Comparison of ENCODE assay signal across 14 mouse cellular contexts in genomic region chr6:126513154-126513553, GRCm38 (mm10). TPM values are rescaled to one million over a fixed set of nuclear protein-coding genes. Genes with fewer than 3 reads are reported as not detected.
DNase-seq lines count a peak whose midpoint lies in the region; ATAC-seq lines count a peak whose summit lies in the region.
"Had no signal": no experiment of that assay in that cellular context is flagged by ENCODE, and none has a peak within 500 bp of the region (broad histone marks: within the 10 kb centered on the region; RNA-seq: fewer than 3 reads in every experiment).

No protein-coding gene starts in this region.

- intact Hi-C loops in heart, postnatal 36 days (cut with DNase I), result loop anchor here (1.0 kb wide), 1 partner anchor 13 kb away; no protein-coding TSS in a partner anchor

- H3K4me3 ChIP-seq in kidney, embryonic 14.5 days (ENCODE audit: low read length), result no peak overlapping the region
- H3K4me3 ChIP-seq: forebrain, embryonic 13.5 days; hindbrain, embryonic 12.5 days; liver, embryonic 13.5 days; stomach, embryonic 15.5 days had no signal

- no peak for ATAC-seq in kidney, embryonic 14.5 days (ENCODE audit: low FRiP score, low TSS enrichment)
- no peak for ATAC-seq in activated CD4-positive, CD25-positive, alpha-beta regulatory T cell, adult 4 months
- ATAC-seq: forebrain, embryonic 13.5 days had no signal

- no peak overlapping the region for H3K4me2 ChIP-seq in kidney, embryonic 14.5 days (replicated peaks; ENCODE audit: low read depth, low read length)
- H3K4me2 ChIP-seq: forebrain, embryonic 13.5 days; hindbrain, embryonic 12.5 days; liver, embryonic 13.5 days; stomach, embryonic 15.5 days had no signal

- H3K9ac ChIP-seq in kidney, embryonic 14.5 days (ENCODE audit: low read depth, low read length), result no peak overlapping the region
- H3K9ac ChIP-seq: forebrain, embryonic 13.5 days; hindbrain, embryonic 12.5 days; liver, embryonic 13.5 days; stomach, embryonic 15.5 days had no signal

- WGBS in kidney, embryonic 14.5 days, result 85% methylated on average over 3 of the region's 3 CpGs

- H3K27me3 ChIP-seq in kidney, embryonic 14.5 days (ENCODE audit: control insufficient read depth, insufficient read depth, low read length), result no peaks in the 10 kb centered on the region
- H3K27me3 ChIP-seq: forebrain, embryonic 13.5 days; hindbrain, embryonic 12.5 days; liver, embryonic 13.5 days; stomach, embryonic 15.5 days had no signal

- peak; percentile 30 to 32 for DNase-seq in cerebellum, postnatal 14 days
- no peak for DNase-seq in cerebellum, adult 11-12 months
- DNase-seq in kidney, adult 8-10 months, result peak; percentile 8 to 21
- peak; percentile 22 for DNase-seq in A20 (ENCODE audit: low read depth, low spot score)
- peak; percentile 26 to 54 for DNase-seq in heart, postnatal 36 days
- DNase-seq in right cerebral cortex, postnatal 25 days, result no peak
- DNase-seq: embryo, embryonic 11 days; layer of hippocampus, postnatal 36 days; liver, embryonic 13.5 days had no signal

- no peaks in the 10 kb centered on the region for H3K36me3 ChIP-seq in kidney, embryonic 14.5 days (ENCODE audit: control insufficient read depth, insufficient read depth, low read length)
- H3K36me3 ChIP-seq: hindbrain, embryonic 12.5 days; liver, embryonic 13.5 days; stomach, embryonic 15.5 days had no signal

- peaks cover 8% of the 10 kb centered on the region; the same call in 1 of the 2 replicates for H3K4me1 ChIP-seq in kidney, embryonic 14.5 days (ENCODE audit: control insufficient read depth, insufficient read depth, low read length)
- H3K4me1 ChIP-seq: liver, embryonic 13.5 days; stomach, embryonic 15.5 days had no signal

- H3K27ac ChIP-seq in kidney, embryonic 14.5 days (ENCODE audit: low read depth, low read length), result no peak overlapping the region
- H3K27ac ChIP-seq: forebrain, embryonic 13.5 days; hindbrain, embryonic 12.5 days; liver, embryonic 13.5 days; stomach, embryonic 15.5 days had no signal

- H3K9me3 ChIP-seq in kidney, embryonic 14.5 days (ENCODE audit: control insufficient read depth, low read length), result no peaks in the 10 kb centered on the region
- H3K9me3 ChIP-seq: forebrain, embryonic 13.5 days; hindbrain, embryonic 12.5 days; liver, embryonic 13.5 days; stomach, embryonic 15.5 days had no signal

RNA-seq across cellular contexts. Expression of gene Kcna5, which starts 22.1 kb away (rescaled TPM):
- 1.7 and 4.2 TPM in 2 replicates for polyA plus RNA-seq in kidney, embryonic 14.5 days (2014; fragmentation: Nextera tagmentation; extraction: Ambion mirVana)
- 10 to 100 TPM; 13.9 to 14.3 TPM for total RNA-seq in heart, postnatal 36 days (2021)
- not detected for polyA plus RNA-seq in activated CD4-positive, CD25-positive, alpha-beta regulatory T cell, adult 4 months (2017; shearing (Covaris generic))

Comparison
In these comparisons a context has a peak if more than half of its experiments do, and no peak if none do; other contexts are left out.
1. DNase-seq: peak in cerebellum, postnatal 14 days (2 of 2), kidney, adult 8-10 months (2 of 2), A20 (single experiment) and heart, postnatal 36 days (2 of 2); none in cerebellum, adult 11-12 months (single experiment) and right cerebral cortex, postnatal 25 days (single experiment).